Mouse (Mus musculus): ENCODE data around the gene Slc25a24. TPM values are rescaled to one million over a fixed set of nuclear protein-coding genes. Genes with fewer than 3 reads are reported as not detected.

Gene Slc25a24
- total and polyA plus RNA-seq, 3 experiments: 1.9 to 7.4 (median 5.7) TPM

DNA sequence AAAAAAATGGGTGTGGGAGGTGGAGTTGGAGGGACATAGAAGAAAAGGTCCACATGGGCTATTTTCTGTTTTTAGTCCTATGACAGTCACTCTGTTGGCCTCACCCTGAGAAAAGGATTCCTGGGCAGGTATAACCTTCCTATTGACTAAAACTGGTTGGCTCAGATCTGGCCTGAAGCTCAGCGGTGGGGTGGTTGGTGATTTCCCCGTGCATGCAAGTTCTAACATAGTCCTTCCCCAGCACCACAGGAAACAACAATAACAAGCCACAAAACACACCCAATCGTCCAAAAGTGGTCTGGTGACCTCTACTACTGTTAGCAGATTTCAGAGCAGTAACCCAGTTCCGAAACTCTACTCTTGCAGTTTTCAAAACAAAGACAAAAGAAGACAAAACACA lies 10.0 kb downstream of the Slc25a24 start:
- Histone ChIP-seq H3K4me1 (ENCODE audit: control insufficient read depth, insufficient read depth, low read length) (no peaks in the 10 kb centered on the region), H3K79me2 (replicated peaks; ENCODE audit: control insufficient read depth, insufficient read depth, low read length) (no peaks in the 10 kb centered on the region), H3K27me3 (ENCODE audit: control insufficient read depth, insufficient read depth, low read length) (no peaks in the 10 kb centered on the region), H3K27ac (no peak overlapping the region), H3K4me3 (no peak overlapping the region), H3K36me3 (ENCODE audit: control insufficient read depth, insufficient read depth, low read length) (no peaks in the 10 kb centered on the region), H3K9ac (ENCODE audit: low read depth, low read length) (no peak overlapping the region)
- DNase-seq: no peak
- TF ChIP-seq POLR2A (IDR thresholded peaks at IDR 0.05; ENCODE audit: insufficient read depth, low read depth, low read length) (no peak), CTCF (IDR thresholded peaks at IDR 0.05) (no peak), EP300 (IDR thresholded peaks at IDR 0.05; ENCODE audit: insufficient read depth, low read depth, low read length) (no peak)
- WGBS: 84% methylated on average over 4 of the region's 4 CpGs
- intact Hi-C loops (cut with DNase I): no loop called here

DNA sequence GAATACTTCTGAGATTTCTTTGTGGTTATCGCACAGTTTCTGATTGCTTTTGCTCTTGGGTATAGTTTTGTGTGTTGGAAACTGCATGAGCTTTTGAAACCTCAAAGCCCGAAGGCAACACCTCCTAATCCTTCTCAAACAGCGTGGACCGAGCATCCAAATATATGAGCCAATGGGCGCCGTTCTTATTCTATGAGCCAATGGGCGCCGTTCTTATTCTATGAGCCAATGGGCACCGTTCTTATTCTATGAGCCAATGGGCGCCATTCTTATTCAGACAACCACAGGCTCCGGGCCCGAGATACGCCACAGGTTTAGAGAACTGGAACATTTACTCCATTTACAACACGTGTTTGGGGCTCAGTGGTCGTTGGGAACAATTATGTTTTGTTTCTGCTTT lies 11.1 kb downstream of the Slc25a24 start:
- Histone ChIP-seq H3K27me3 (ENCODE audit: control insufficient read depth, insufficient read depth, low read length) (no peaks in the 10 kb centered on the region), H3K9ac (ENCODE audit: low read depth, low read length) (no peak overlapping the region), H3K79me2 (replicated peaks; ENCODE audit: control insufficient read depth, insufficient read depth, low read length) (no peaks in the 10 kb centered on the region), H3K4me3 (no peak overlapping the region), H3K4me1 (ENCODE audit: control insufficient read depth, insufficient read depth, low read length) (no peaks in the 10 kb centered on the region), H3K36me3 (ENCODE audit: control insufficient read depth, insufficient read depth, low read length) (no peaks in the 10 kb centered on the region), H3K27ac (no peak overlapping the region)
- no peak for DNase-seq
- intact Hi-C loops (cut with DNase I): no loop called here
- 95% methylated on average over 15 of the region's 15 CpGs for WGBS
- TF ChIP-seq CTCF (IDR thresholded peaks at IDR 0.05): no peak
- TF ChIP-seq EP300 (IDR thresholded peaks at IDR 0.05; ENCODE audit: insufficient read depth, low read depth, low read length): no peak
- no peak for TF ChIP-seq POLR2A (IDR thresholded peaks at IDR 0.05; ENCODE audit: insufficient read depth, low read depth, low read length)

DNA sequence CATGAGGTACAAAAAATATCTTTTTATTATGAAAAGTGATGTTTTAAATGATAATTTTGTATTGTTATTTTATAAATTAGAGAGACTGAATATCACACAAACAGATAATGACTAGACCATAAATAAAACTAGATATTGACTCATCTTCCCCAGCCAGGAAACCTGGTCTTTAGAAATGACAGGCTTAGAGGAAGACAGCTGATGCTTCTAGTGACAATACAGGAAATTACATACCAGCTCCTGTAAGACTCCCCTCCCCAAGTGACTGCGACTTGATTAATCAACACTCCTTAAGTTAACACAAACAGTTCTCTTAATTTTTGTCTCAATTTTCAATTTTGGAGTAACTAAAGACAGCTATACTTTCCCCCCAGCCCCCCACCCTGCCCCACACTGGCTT lies 12.4 kb downstream of the Slc25a24 start:
- intact Hi-C loops (cut with DNase I): no loop called here
- Histone ChIP-seq H3K27ac (no peak overlapping the region), H3K4me1 (ENCODE audit: control insufficient read depth, insufficient read depth, low read length) (no peaks in the 10 kb centered on the region), H3K4me3 (no peak overlapping the region), H3K36me3 (ENCODE audit: control insufficient read depth, insufficient read depth, low read length) (no peaks in the 10 kb centered on the region), H3K9ac (ENCODE audit: low read depth, low read length) (no peak overlapping the region), H3K27me3 (ENCODE audit: control insufficient read depth, insufficient read depth, low read length) (no peaks in the 10 kb centered on the region), H3K79me2 (replicated peaks; ENCODE audit: control insufficient read depth, insufficient read depth, low read length) (no peaks in the 10 kb centered on the region)
- 31% methylated on average over 1 of the region's 1 CpGs for WGBS
- no peak for DNase-seq
- no peak for TF ChIP-seq EP300 (IDR thresholded peaks at IDR 0.05; ENCODE audit: insufficient read depth, low read depth, low read length)

DNA sequence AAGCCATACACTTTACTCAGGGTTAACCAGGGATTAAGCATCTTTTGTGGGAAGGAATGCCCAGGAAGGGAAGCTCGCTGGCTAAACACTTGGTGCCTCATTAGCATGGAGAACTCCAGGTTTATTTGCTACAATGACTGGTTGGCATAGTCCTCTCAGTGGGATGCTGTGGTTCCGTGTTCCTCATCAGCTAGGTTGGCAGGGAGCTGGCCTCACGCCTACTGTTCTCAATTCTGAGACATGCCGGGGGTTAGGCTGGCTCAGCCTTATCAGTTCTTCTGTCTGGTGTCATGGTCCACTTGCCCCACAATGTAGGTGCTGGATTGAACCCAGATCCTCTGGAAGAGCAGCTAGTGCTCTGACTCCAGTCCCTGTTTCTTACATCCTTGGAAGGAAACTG lies 29.6 kb downstream of the Slc25a24 start:
- H3K9ac ChIP-seq (ENCODE audit: low read depth, low read length): no peak overlapping the region
- H3K27ac ChIP-seq: no peak overlapping the region
- no peak for DNase-seq
- intact Hi-C loops (cut with DNase I): no loop called here
- no peaks in the 10 kb centered on the region; the same call in 1 of the 2 replicates for H3K36me3 ChIP-seq (ENCODE audit: control insufficient read depth, insufficient read depth, low read length)
- H3K4me1 ChIP-seq (ENCODE audit: control insufficient read depth, insufficient read depth, low read length): no peaks in the 10 kb centered on the region
- no peaks in the 10 kb centered on the region for H3K27me3 ChIP-seq (ENCODE audit: control insufficient read depth, insufficient read depth, low read length)
- TF ChIP-seq CTCF (IDR thresholded peaks at IDR 0.05) (no peak), EP300 (IDR thresholded peaks at IDR 0.05; ENCODE audit: insufficient read depth, low read depth, low read length) (no peak), POLR2A (IDR thresholded peaks at IDR 0.05; ENCODE audit: insufficient read depth, low read depth, low read length) (no peak)
- no peaks in the 10 kb centered on the region for H3K79me2 ChIP-seq (replicated peaks; ENCODE audit: control insufficient read depth, insufficient read depth, low read length)
- 73% methylated on average over 4 of the region's 4 CpGs for WGBS
- no peak overlapping the region for H3K4me3 ChIP-seq

DNA sequence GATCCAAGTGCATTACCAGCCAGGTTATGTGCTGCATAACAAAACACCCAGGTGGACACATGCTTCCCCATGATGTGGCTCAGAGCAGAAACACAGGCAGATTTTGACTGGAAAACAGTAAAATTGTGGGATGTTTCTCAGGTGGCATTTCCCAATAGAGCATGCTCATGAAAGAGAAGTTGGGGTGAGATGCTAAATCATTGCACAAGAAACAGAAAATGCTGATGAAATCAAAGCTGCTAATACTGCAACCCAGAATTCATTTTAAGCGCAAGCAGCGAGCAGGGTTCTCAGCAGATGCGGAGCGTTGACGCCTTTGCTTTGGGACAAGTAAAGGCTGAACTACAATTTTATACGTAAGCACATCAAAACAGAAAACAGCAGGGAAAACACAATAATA lies 30.5 kb downstream of the Slc25a24 start:
- no peaks in the 10 kb centered on the region for H3K79me2 ChIP-seq (replicated peaks; ENCODE audit: control insufficient read depth, insufficient read depth, low read length)
- no peaks in the 10 kb centered on the region for H3K27me3 ChIP-seq (ENCODE audit: control insufficient read depth, insufficient read depth, low read length)
- H3K4me3 ChIP-seq: no peak overlapping the region
- H3K9ac ChIP-seq (ENCODE audit: low read depth, low read length): no peak overlapping the region
- no peak for DNase-seq
- TF ChIP-seq EP300 (IDR thresholded peaks at IDR 0.05; ENCODE audit: insufficient read depth, low read depth, low read length) (no peak), CTCF (IDR thresholded peaks at IDR 0.05) (no peak), POLR2A (IDR thresholded peaks at IDR 0.05; ENCODE audit: insufficient read depth, low read depth, low read length) (no peak)
- H3K4me1 ChIP-seq (ENCODE audit: control insufficient read depth, insufficient read depth, low read length): no peaks in the 10 kb centered on the region
- intact Hi-C loops (cut with DNase I): no loop called here
- WGBS: 98% methylated on average over 6 of the region's 6 CpGs
- H3K27ac ChIP-seq: no peak overlapping the region
- H3K36me3 ChIP-seq (ENCODE audit: control insufficient read depth, insufficient read depth, low read length): no peaks in the 10 kb centered on the region; the same call in 1 of the 2 replicates

DNA sequence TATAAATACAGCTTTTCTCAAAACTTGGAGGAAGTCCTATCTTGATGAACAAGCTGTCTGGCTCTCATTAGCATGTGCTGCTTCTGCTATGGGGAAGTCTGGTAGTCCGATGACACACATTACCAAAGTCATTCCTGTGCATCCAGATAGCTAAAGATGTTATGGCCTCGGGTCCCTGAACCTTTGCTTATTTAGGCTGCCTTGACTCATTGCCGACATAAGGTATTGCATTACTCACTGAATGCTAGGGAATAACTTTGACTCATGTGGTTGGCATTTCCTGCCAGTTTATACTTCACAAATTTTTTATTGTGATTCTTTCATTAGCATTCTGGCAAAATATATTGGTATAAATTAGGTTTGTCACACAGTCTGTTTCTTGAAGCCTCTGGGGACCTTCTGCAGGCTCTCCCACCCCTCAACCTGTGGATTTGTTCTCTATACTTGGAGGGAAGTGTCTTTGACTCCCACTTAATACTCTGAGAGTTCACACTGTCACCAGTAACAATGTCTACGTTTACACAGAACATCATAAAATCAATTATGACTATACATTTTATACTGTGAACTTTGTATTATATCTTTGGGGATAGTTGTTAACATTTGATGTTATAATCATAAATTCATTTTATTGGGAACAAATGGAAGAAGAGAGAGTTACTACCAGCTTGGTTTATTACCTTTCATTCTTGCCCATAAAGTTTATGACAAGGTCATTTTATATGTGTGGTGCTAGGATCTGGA lies 33.1 kb downstream of the Slc25a24 start:
- H3K36me3 ChIP-seq (ENCODE audit: control insufficient read depth, insufficient read depth, low read length): no peaks in the 10 kb centered on the region; the same call in 1 of the 2 replicates
- DNase-seq: no peak
- WGBS: 55% methylated on average over 4 of the region's 4 CpGs

More for the DNA sequence above, 33.1 kb downstream of the Slc25a24 start:
- TF ChIP-seq EP300 (IDR thresholded peaks at IDR 0.05; ENCODE audit: insufficient read depth, low read depth, low read length) (no peak), POLR2A (IDR thresholded peaks at IDR 0.05; ENCODE audit: insufficient read depth, low read depth, low read length) (no peak), CTCF (IDR thresholded peaks at IDR 0.05) (no peak)
- intact Hi-C loops (cut with DNase I): no loop called here
- Histone ChIP-seq H3K79me2 (replicated peaks; ENCODE audit: control insufficient read depth, insufficient read depth, low read length) (no peaks in the 10 kb centered on the region), H3K9ac (ENCODE audit: low read depth, low read length) (no peak overlapping the region), H3K4me1 (ENCODE audit: control insufficient read depth, insufficient read depth, low read length) (no peaks in the 10 kb centered on the region), H3K27me3 (ENCODE audit: control insufficient read depth, insufficient read depth, low read length) (no peaks in the 10 kb centered on the region), H3K4me3 (no peak overlapping the region), H3K27ac (no peak overlapping the region)

Measured in heart, adult 2 months (tissue).